Mouse (Mus musculus): ENCODE data around the gene Ninj1. TPM values are rescaled to one million over a fixed set of nuclear protein-coding genes. Genes with fewer than 3 reads are reported as not detected.
A peak's percentile ranks its signal among the peaks of the same experiment; 100 is the strongest.

The Ninj1 gene
- 22.5 and 26.7 TPM in 2 replicates for polyA plus RNA-seq (2012; rRNA removed)

GRCm38 (mm10) chr13:49187288-49188218 lies at the start of gene Ninj1:
Gene Ninj1, plus strand, starts transcription at chr13:49187485.
- peak; percentile 85 for DNase-seq (ENCODE audit: low read depth)
- TF ChIP-seq CTCF (IDR thresholded peaks at IDR 0.05; ENCODE audit: borderline replicate concordance, extremely low read depth, insufficient read depth, insufficient read length) (no peak), POLR2A (IDR thresholded peaks at IDR 0.05; ENCODE audit: borderline replicate concordance, extremely low read depth, insufficient read depth, insufficient read length, poor library complexity, severe bottlenecking) (peak; percentile 87)

GRCm38 (mm10) chr13:49140567-49140966 lies 46.7 kb upstream of the Ninj1 start:
- TF ChIP-seq POLR2A (IDR thresholded peaks at IDR 0.05; ENCODE audit: borderline replicate concordance, extremely low read depth, insufficient read depth, insufficient read length, poor library complexity, severe bottlenecking) (no peak), CTCF (IDR thresholded peaks at IDR 0.05; ENCODE audit: borderline replicate concordance, extremely low read depth, insufficient read depth, insufficient read length) (no peak)
- no peak for DNase-seq (ENCODE audit: low read depth)

DNA sequence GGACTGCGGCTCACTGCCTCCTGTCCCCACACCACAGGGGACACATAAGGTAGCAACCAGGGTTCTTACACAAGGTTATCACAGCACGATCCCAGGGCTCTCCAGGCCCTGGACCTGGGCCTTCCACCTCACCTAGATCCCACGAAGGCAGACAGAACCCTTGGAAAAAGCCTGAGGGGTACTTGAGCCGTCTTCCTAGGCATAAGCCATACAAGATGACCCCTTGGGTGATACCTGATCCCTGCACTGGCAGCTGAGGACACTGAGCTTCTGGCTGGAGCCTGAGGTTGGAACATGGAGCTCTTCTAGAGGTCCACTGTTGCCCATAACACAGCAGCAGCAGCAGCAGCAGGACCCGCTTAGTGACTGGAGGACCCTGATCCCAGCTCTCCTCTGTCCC lies 44.9 kb upstream of the Ninj1 start:
- no peak for TF ChIP-seq POLR2A (IDR thresholded peaks at IDR 0.05; ENCODE audit: borderline replicate concordance, extremely low read depth, insufficient read depth, insufficient read length, poor library complexity, severe bottlenecking)
- no peak for TF ChIP-seq CTCF (IDR thresholded peaks at IDR 0.05; ENCODE audit: borderline replicate concordance, extremely low read depth, insufficient read depth, insufficient read length)
- DNase-seq (ENCODE audit: low read depth): no peak

- DNase-seq (ENCODE audit: low read depth): no peak
- no peak for TF ChIP-seq CTCF (IDR thresholded peaks at IDR 0.05; ENCODE audit: borderline replicate concordance, extremely low read depth, insufficient read depth, insufficient read length)
- no peak for TF ChIP-seq POLR2A (IDR thresholded peaks at IDR 0.05; ENCODE audit: borderline replicate concordance, extremely low read depth, insufficient read depth, insufficient read length, poor library complexity, severe bottlenecking)
Measured at GRCm38 (mm10) chr13:49143323-49143722, 44.0 kb upstream of the Ninj1 start.

DNA sequence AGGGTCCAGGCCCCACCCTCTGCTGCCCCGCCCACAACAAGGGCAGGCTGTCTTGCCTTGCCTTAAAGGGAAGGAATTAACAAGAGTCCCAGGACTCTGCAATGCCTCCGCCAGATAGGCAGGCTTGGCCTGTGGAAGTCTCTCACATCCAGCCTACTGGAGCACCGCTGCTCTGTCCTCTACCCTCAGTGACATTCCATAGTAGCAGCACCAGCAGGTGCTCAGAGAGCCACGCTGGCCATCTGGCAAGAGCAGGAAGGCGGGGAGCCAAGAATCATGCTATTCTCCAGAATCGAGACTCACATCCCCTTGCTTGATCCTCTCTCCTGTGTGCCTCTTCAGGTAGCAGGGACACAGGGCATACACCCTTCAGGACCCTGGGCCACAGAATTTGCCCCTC lies 42.8 kb upstream of the Ninj1 start:
- TF ChIP-seq CTCF (IDR thresholded peaks at IDR 0.05; ENCODE audit: borderline replicate concordance, extremely low read depth, insufficient read depth, insufficient read length) (no peak), POLR2A (IDR thresholded peaks at IDR 0.05; ENCODE audit: borderline replicate concordance, extremely low read depth, insufficient read depth, insufficient read length, poor library complexity, severe bottlenecking) (no peak)
- DNase-seq (ENCODE audit: low read depth): no peak

DNA sequence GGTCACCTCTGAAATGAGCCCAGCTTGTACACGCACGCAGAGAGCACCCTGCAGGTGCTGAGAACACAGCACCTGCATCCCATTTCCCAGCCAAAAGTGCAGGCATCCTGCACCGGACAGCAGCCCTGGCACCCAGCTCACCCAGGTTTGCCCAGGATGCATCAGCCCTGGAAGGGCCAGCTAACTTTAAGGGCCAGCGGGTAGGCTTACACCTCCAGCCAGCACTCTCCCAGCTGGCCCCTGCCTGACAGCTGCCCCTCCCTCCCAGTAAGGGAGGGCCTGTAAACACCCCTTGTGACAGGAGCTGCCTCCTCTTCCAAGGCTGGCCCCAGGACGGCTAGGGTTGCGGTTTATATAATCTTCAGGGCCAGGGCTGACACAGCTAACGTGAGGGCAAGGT lies 41.9 kb upstream of the Ninj1 start:
- TF ChIP-seq POLR2A (IDR thresholded peaks at IDR 0.05; ENCODE audit: borderline replicate concordance, extremely low read depth, insufficient read depth, insufficient read length, poor library complexity, severe bottlenecking) (no peak), CTCF (IDR thresholded peaks at IDR 0.05; ENCODE audit: borderline replicate concordance, extremely low read depth, insufficient read depth, insufficient read length) (no peak)
- DNase-seq (ENCODE audit: low read depth): no peak

DNA sequence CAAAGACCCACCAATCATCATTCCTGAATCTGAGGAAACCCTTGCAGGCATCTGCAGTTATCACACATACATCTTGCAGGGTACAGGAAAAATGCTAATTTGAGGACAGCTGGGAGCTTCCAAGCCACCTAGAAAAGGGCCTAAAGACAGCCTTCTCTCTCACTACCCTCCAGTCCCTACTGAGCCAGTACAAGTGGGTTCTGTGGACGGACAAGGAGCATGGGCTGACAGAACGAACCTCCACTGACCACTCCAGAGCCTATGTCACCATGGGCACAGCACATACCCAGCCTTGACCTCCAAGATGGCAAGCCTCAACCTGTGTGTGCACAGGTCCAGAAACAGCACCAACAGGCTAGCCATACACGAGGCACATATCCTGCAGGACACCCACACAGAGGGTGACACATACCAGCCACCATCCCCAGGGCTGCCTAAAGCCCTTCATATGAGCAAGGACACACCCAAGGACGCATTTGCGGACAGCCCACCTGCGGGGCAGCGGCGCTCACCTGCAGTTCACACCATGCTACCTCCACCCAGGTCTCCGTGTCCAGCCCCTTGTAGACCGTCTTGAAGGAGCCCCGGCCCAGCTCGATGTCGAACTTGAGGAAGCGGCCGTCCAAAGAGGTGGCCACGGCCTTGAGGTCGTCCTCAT lies 41.1 kb upstream of the Ninj1 start:
- TF ChIP-seq POLR2A (IDR thresholded peaks at IDR 0.05; ENCODE audit: borderline replicate concordance, extremely low read depth, insufficient read depth, insufficient read length, poor library complexity, severe bottlenecking): no peak
- no peak for TF ChIP-seq CTCF (IDR thresholded peaks at IDR 0.05; ENCODE audit: borderline replicate concordance, extremely low read depth, insufficient read depth, insufficient read length)

GRCm38 (mm10) chr13:49146698-49147006 lies 40.6 kb upstream of the Ninj1 start:
- no peak for TF ChIP-seq CTCF (IDR thresholded peaks at IDR 0.05; ENCODE audit: borderline replicate concordance, extremely low read depth, insufficient read depth, insufficient read length)
- TF ChIP-seq POLR2A (IDR thresholded peaks at IDR 0.05; ENCODE audit: borderline replicate concordance, extremely low read depth, insufficient read depth, insufficient read length, poor library complexity, severe bottlenecking): no peak
- DNase-seq (ENCODE audit: low read depth): no peak

More for the DNA sequence above, 41.1 kb upstream of the Ninj1 start:
- no peak for DNase-seq (ENCODE audit: low read depth)

DNA sequence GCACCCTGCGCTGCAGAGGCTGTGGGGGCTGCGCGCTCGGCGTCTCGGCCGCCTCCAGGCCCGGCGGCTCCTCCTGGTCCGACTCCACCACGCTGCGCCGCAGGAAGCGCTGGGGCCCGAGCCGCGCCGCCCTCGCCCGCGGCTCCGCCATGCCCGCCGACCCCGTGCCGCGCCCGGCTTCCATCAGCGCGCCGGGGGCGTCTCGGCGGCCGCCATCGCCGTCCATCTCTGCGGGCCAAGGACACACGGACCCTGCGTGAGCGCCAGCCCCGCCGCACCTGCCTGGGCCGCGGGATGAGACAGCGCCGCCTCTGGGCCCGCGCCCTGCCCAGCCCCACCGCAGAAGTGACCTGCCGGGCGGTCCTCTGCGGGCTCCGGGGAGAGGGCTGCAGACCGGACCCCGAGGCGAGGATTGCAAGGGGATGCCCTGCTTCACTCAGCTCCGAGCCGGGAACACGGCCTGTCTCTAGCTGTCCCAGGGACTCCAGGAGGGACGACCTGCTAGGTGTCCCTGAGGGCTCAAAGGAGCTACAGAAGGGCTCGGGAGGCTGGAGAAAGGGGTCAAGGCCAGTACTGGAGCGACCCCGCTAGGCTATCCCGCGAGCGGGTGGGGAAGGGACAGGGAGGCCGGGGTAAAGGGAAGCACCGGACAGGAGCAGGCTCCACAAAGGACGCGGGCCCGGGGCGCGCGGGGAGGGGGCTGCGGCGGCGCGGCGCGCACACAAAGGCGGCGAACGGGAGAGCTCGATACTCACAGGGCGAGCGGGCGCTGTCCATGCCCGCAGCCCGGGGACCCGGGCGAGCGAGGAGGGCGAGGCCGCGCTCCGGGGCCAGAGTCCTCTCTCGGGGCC lies 40.1 kb upstream of the Ninj1 start:
- TF ChIP-seq POLR2A (IDR thresholded peaks at IDR 0.05; ENCODE audit: borderline replicate concordance, extremely low read depth, insufficient read depth, insufficient read length, poor library complexity, severe bottlenecking): 0 out of 2 replicates have a peak, but pooled peaks have one; percentile 22
- no peak for TF ChIP-seq CTCF (IDR thresholded peaks at IDR 0.05; ENCODE audit: borderline replicate concordance, extremely low read depth, insufficient read depth, insufficient read length)
- peak; percentile 78 for DNase-seq (ENCODE audit: low read depth)

GRCm38 (mm10) chr13:49147858-49148226 lies 39.4 kb upstream of the Ninj1 start, which contains the start of gene Wnk2:
Gene Wnk2, minus strand, starts transcription at chr13:49148014.
- TF ChIP-seq POLR2A (IDR thresholded peaks at IDR 0.05; ENCODE audit: borderline replicate concordance, extremely low read depth, insufficient read depth, insufficient read length, poor library complexity, severe bottlenecking) (peak; percentile 91), CTCF (IDR thresholded peaks at IDR 0.05; ENCODE audit: borderline replicate concordance, extremely low read depth, insufficient read depth, insufficient read length) (no peak)
- DNase-seq (ENCODE audit: low read depth): peak; percentile 92

DNA sequence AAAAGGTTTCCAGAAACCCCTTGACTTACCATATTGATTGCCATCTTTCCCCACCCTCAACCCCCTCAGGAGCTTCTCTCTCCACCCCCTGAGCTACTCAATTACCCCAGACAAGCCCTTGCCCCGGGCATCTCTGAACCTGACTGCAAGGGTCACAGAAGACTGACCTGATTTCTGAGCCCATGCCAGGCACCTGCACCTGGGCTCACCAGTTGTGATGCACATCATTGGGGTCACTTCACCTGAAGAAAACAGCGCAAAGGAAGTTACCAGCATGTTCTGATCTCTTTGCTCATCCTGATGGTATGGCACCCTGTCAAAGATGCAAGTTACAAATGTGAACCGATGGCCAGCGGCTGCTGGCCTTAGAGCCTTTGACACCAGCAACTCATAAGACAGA lies 38.6 kb upstream of the Ninj1 start:
- TF ChIP-seq POLR2A (IDR thresholded peaks at IDR 0.05; ENCODE audit: borderline replicate concordance, extremely low read depth, insufficient read depth, insufficient read length, poor library complexity, severe bottlenecking): no peak
- TF ChIP-seq CTCF (IDR thresholded peaks at IDR 0.05; ENCODE audit: borderline replicate concordance, extremely low read depth, insufficient read depth, insufficient read length): no peak
- no peak for DNase-seq (ENCODE audit: low read depth)

Measured in brain, embryonic 14.5 days (tissue).